Mouse (Mus musculus) kidney, embryonic 16.5 days (tissue): ENCODE results near the gene Rpl28. TPM values are rescaled to one million over a fixed set of nuclear protein-coding genes. Genes with fewer than 3 reads are reported as not detected.

ENCODE experiments used
- ATAC-seq: fragments of 200-750 bp; cut with Nextera tagmentation; 2 replicates; pipeline ENCODE4 v1.8.0; 2017; ENCODE audit warnings: moderate TSS enrichment; ENCODE audit not compliant: low FRiP score, low TSS enrichment
- H3K27ac ChIP-seq: fragments of 300-500 bp; sonication (generic); 2 replicates; pipeline ENCODE4 v1.5.1; 2014; ENCODE audit warnings: low read length
- H3K27me3 ChIP-seq: fragments of 300-500 bp; sonication (generic); 2 replicates; pipeline ENCODE4 v1.6.1; 2014; ENCODE audit warnings: low read length, control low read depth, mixed read lengths; ENCODE audit not compliant: insufficient read depth
- H3K36me3 ChIP-seq: fragments of 300-500 bp; sonication (generic); 2 replicates; pipeline ENCODE4 v1.6.1; 2014; ENCODE audit warnings: low read length, control low read depth, mixed read lengths; ENCODE audit not compliant: insufficient read depth
- H3K4me1 ChIP-seq: fragments of 300-500 bp; sonication (generic); 2 replicates; pipeline ENCODE4 v1.6.1; 2014; ENCODE audit warnings: low read length, control low read depth, mixed read lengths; ENCODE audit not compliant: insufficient read depth
- H3K4me2 ChIP-seq: fragments of 300-500 bp; sonication (generic); replicated peaks from 2 replicates; pipeline ENCODE4 v1.6.1; 2014; ENCODE audit warnings: low read depth, low read length
- H3K4me3 ChIP-seq: fragments of 300-500 bp; sonication (generic); 2 replicates; pipeline ENCODE4 v1.5.1; 2014; ENCODE audit warnings: mild to moderate bottlenecking, low read length
- H3K9ac ChIP-seq: fragments of 300-500 bp; sonication (generic); replicated peaks from 2 replicates; pipeline ENCODE4 v1.6.1; 2014; ENCODE audit warnings: low read length
- H3K9me3 ChIP-seq: fragments of 300-500 bp; sonication (generic); 2 replicates; pipeline ENCODE4 v1.6.1; 2016; ENCODE audit warnings: low read length, control low read depth
- WGBS: fragments of 180-500 bp; shearing (Covaris S2); extraction: QIAGEN DNeasy Blood & Tissue Kit; methylation state at CpG from one replicate; pipeline ENCODE4 v1.1.7; 2014; 5-methylcytosine and 5-hydroxymethylcytosine counted together
- polyA plus RNA-seq: library from polyadenylated mRNA; unstranded; fragments of >200 nt; fragmentation: Nextera tagmentation; extraction: Ambion mirVana; gene quantifications from 2 replicates; pipeline ENCODE4 v1.2.1, GENCODE M21; 2015

The Rpl28 gene
- polyA plus RNA-seq, 1 experiment from 2014 or later: 315 TPM

DNA sequence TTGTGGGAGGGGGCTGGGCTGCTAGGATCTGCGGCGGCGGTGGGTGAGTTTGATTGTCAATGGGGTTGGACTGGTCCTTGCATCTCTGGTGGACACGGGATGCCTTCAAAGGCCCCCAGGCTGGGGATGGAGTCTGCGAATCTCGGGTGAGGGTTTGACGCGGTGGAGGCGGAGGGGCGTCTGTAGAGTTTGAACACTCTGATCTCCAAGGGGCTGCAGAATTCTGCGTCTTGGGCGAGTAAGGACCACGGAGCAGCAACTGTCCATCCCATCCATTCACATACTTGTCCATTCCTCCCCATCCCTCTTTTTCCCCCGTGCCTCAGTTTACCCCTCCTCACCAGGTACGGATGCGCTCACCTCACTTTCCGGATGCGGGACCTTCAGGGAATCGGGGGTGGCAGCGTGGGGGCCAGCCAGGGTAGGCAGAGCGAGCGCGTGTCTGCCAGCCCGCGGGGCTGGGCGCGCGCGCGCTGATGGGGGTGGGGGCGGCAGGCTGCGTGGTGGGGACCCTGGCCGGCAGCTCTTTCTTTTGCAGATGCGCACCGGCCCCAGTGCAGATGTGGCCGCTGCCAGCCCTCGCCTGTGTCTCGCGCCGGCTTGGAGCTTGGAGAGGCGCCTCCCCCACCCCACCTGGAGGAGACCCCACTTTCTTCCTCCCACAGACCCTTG is 51.7 kb downstream of the Rpl28 start, which contains the start of gene Shisa7:
Shisa7 (minus strand) TSS at position 452 of the 672 bp plus-strand sequence.
- under 1% methylated on average over 38 of the region's 41 CpGs for WGBS
- peak within 1 kb of the TSS; percentile 39 for H3K9ac ChIP-seq
- H3K4me1 ChIP-seq: peaks cover 21% of the 10 kb centered on the region
- H3K36me3 ChIP-seq: no peaks in the 10 kb centered on the region
- H3K4me3 ChIP-seq: peak within 1 kb of the TSS; percentile 51
- H3K9me3 ChIP-seq: no peaks in the 10 kb centered on the region
- peaks cover 56% of the 10 kb centered on the region for H3K27me3 ChIP-seq
- H3K4me2 ChIP-seq: peak within 1 kb of the TSS; percentile 85
- no peak within 1 kb of the TSS for H3K27ac ChIP-seq
- peak; percentile 65 for ATAC-seq

Other genes starting within 250 kb of the Rpl28 start
- 5.3 and 6.6 TPM in 2 replicates for gene Syt5, start 245.3 kb upstream of the Rpl28 start, polyA plus RNA-seq
- gene Ptprh, start 188.8 kb upstream of the Rpl28 start, polyA plus RNA-seq: not detected in 2 replicates
- 1.2 and 1.3 TPM in 2 replicates for gene Tmem86b, start 161.5 kb upstream of the Rpl28 start, polyA plus RNA-seq
- 3.2 and 5.2 TPM in 2 replicates for gene Ppp6r1, start 133.9 kb upstream of the Rpl28 start, polyA plus RNA-seq
- gene Hspbp1, start 107.8 kb upstream of the Rpl28 start, polyA plus RNA-seq: 114 and 118 TPM in 2 replicates
- 1.2 and 1.3 TPM in 2 replicates for gene Brsk1, start 102.3 kb upstream of the Rpl28 start, polyA plus RNA-seq
- 0.07 and 0.08 TPM in 2 replicates for gene Tmem150b, start 67.6 kb upstream of the Rpl28 start, polyA plus RNA-seq
- gene Kmt5c, start 52.8 kb upstream of the Rpl28 start, polyA plus RNA-seq: 99.3 and 104 TPM in 2 replicates
- gene Cox6b2, start 39.8 kb upstream of the Rpl28 start, polyA plus RNA-seq: 71.2 and 71.4 TPM in 2 replicates
- gene Fam71e2, start 21.6 kb upstream of the Rpl28 start, polyA plus RNA-seq: not detected in 2 replicates
- 0.17 and 0.42 TPM in 2 replicates for gene Il11, start 10.0 kb upstream of the Rpl28 start, polyA plus RNA-seq
- gene Tmem190, start 9.9 kb upstream of the Rpl28 start, polyA plus RNA-seq: 0.57 and 0.97 TPM in 2 replicates
- 12.5 and 14.3 TPM in 2 replicates for gene Tmem238, start 3.2 kb upstream of the Rpl28 start, polyA plus RNA-seq
- gene Ube2s, start 19.7 kb downstream of the Rpl28 start, polyA plus RNA-seq: 355 and 360 TPM in 2 replicates
- 0.84 and 1.1 TPM in 2 replicates for gene Shisa7, start 51.8 kb downstream of the Rpl28 start, polyA plus RNA-seq
- 9.2 and 9.7 TPM in 2 replicates for gene Isoc2b, start 77.4 kb downstream of the Rpl28 start, polyA plus RNA-seq
- 1.2 and 1.4 TPM in 2 replicates for gene Isoc2a, start 84.3 kb downstream of the Rpl28 start, polyA plus RNA-seq
- not detected in 2 replicates for gene Gm36210, start 113.6 kb downstream of the Rpl28 start, polyA plus RNA-seq
- 3.6 and 4.2 TPM in 2 replicates for gene Zfp628, start 122.3 kb downstream of the Rpl28 start, polyA plus RNA-seq
- gene Nat14, start 129.2 kb downstream of the Rpl28 start, polyA plus RNA-seq: 5.8 and 6.2 TPM in 2 replicates
- gene Ssc5d, start 132.9 kb downstream of the Rpl28 start, polyA plus RNA-seq: 2.3 and 2.8 TPM in 2 replicates
- gene Sbk2, start 171.5 kb downstream of the Rpl28 start, polyA plus RNA-seq: 0.26 and 0.41 TPM in 2 replicates
- not detected in 2 replicates for gene Sbk3, start 178.3 kb downstream of the Rpl28 start, polyA plus RNA-seq
- 31.3 and 40.5 TPM in 2 replicates for gene Zfp579, start 203.3 kb downstream of the Rpl28 start, polyA plus RNA-seq
- 14.4 and 15.2 TPM in 2 replicates for gene Zfp524, start 221.5 kb downstream of the Rpl28 start, polyA plus RNA-seq
- 41.9 and 44.2 TPM in 2 replicates for gene Fiz1, start 221.8 kb downstream of the Rpl28 start, polyA plus RNA-seq
- 1.7 and 1.9 TPM in 2 replicates for gene Gm44973, start 222.6 kb downstream of the Rpl28 start, polyA plus RNA-seq
- gene Zfp865, start 227.5 kb downstream of the Rpl28 start, polyA plus RNA-seq: 6.6 and 7.6 TPM in 2 replicates
- 27.1 and 30.3 TPM in 2 replicates for gene Ccdc106, start 227.7 kb downstream of the Rpl28 start, polyA plus RNA-seq
- 1.3 TPM in 1 of 2 replicates, not detected in the other for gene 4632433K11Rik, start 241.2 kb downstream of the Rpl28 start, polyA plus RNA-seq
- gene Zfp784, start 245.6 kb downstream of the Rpl28 start, polyA plus RNA-seq: 8.1 and 8.2 TPM in 2 replicates